Mouse (Mus musculus): ENCODE results near the gene Rtf2. TPM values are rescaled to one million over a fixed set of nuclear protein-coding genes. Genes with fewer than 3 reads are reported as not detected.

Gene Rtf2
- polyA plus RNA-seq, 1 experiment from 2014 or later = 85.3 TPM

DNA sequence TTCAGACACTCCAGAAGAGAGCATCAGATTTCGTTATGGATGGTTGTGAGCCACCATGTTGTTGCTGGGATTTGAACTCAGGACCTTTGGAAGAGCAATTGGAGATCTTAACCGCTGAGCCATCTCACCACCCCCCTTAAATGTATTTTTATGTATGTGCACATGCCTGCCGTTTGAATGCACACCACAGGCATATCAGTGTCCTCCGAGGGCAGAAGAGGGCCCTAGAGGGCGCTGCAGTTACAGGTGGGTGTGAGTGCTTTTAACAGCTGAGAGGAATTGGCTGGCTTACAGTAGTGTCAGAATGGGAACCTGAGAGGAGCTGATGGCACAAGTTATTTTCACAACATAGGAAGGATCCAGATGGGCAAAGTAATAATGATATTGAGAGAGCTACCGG is 34.6 kb downstream of the Rtf2 start:
- H3K27ac ChIP-seq (ENCODE audit: low read length) = no peak overlapping the region
- no peak for ATAC-seq (ENCODE audit: low FRiP score, low TSS enrichment)
- no peaks in the 10 kb centered on the region for H3K9me3 ChIP-seq (ENCODE audit: low read length)
- H3K27me3 ChIP-seq (ENCODE audit: insufficient read depth, low read length) = no peaks in the 10 kb centered on the region
- H3K4me2 ChIP-seq (replicated peaks; ENCODE audit: low read depth, low read length) = no peak overlapping the region
- H3K4me1 ChIP-seq (ENCODE audit: insufficient read depth, low read length) = peaks cover 15% of the 10 kb centered on the region; the same call in 1 of the 2 replicates
- no peak overlapping the region for H3K9ac ChIP-seq (replicated peaks; ENCODE audit: low read length)
- H3K4me3 ChIP-seq (ENCODE audit: low read length) = no peak overlapping the region
- no peaks in the 10 kb centered on the region for H3K36me3 ChIP-seq (ENCODE audit: insufficient read depth, low read length)
- WGBS = 34% methylated on average over 6 of the region's 6 CpGs

DNA sequence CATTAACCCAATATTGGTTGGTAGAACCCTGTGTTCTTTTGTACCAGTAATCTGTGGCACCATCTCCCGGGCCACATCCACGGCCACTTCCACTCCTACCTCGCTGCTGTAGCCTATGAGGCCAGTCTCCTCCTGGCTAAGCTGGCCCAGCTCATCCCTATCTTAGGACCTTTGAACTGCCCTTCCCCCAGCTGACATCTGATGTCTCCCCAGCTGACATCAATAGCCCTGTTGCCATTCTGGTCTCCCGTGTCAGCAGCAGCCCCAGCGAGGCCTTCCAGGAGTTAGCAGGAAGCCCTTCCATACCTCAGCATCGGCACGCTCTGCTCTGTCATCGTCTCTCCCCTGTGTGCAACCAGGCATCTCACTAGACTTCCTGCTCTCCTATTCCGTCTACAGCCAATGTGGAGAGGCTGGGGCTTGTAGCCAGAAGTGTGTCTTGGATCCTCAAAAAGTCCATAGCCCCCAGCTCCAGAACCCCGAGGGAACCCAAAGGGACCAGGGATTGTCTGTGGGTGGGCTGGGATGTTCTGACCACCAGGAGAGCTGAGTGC is 36.4 kb downstream of the Rtf2 start:
- Histone ChIP-seq H3K4me3 (ENCODE audit: low read length) (no peak overlapping the region), H3K27me3 (ENCODE audit: insufficient read depth, low read length) (no peaks in the 10 kb centered on the region), H3K9me3 (ENCODE audit: low read length) (no peaks in the 10 kb centered on the region), H3K9ac (replicated peaks; ENCODE audit: low read length) (no peak overlapping the region), H3K4me2 (replicated peaks; ENCODE audit: low read depth, low read length) (0 out of 2 replicates have a peak overlapping the region, but pooled peaks have one; percentile 8), H3K36me3 (ENCODE audit: insufficient read depth, low read length) (no peaks in the 10 kb centered on the region), H3K27ac (ENCODE audit: low read length) (no peak overlapping the region), H3K4me1 (ENCODE audit: insufficient read depth, low read length) (peaks cover 15% of the 10 kb centered on the region; the same call in 1 of the 2 replicates)
- peak; percentile 52; the same call in 1 of the 2 replicates for ATAC-seq (ENCODE audit: low FRiP score, low TSS enrichment)
- 19% methylated on average over 10 of the region's 10 CpGs for WGBS

DNA sequence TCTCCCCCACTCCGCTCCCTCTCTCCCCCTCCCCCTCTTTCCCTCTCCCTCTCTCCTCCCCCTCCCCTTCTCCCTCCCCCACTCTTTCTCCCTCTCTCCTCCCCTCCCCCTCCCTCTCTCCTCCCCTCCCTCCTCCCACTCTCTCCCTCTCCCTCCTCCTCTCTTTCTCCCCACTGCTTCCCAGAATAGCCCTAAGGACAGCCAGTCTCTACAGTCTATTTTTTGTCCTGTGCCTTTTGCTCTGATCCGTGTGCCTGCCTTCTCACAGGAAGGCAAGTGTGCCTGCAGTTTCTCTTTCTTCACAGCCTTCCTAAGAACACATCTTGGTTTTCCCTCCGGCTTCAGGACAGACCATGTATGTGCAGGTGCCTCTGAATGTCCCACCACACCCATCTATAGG is 37.0 kb downstream of the Rtf2 start:
- no peak overlapping the region for H3K27ac ChIP-seq (ENCODE audit: low read length)
- no peak overlapping the region for H3K9ac ChIP-seq (replicated peaks; ENCODE audit: low read length)
- ATAC-seq (ENCODE audit: low FRiP score, low TSS enrichment) = no peak
- H3K4me2 ChIP-seq (replicated peaks; ENCODE audit: low read depth, low read length) = no peak overlapping the region
- H3K27me3 ChIP-seq (ENCODE audit: insufficient read depth, low read length) = no peaks in the 10 kb centered on the region
- no peaks in the 10 kb centered on the region for H3K9me3 ChIP-seq (ENCODE audit: low read length)
- peaks cover 15% of the 10 kb centered on the region; the same call in 1 of the 2 replicates for H3K4me1 ChIP-seq (ENCODE audit: insufficient read depth, low read length)
- H3K36me3 ChIP-seq (ENCODE audit: insufficient read depth, low read length) = no peaks in the 10 kb centered on the region
- 40% methylated on average over 3 of the region's 3 CpGs for WGBS
- H3K4me3 ChIP-seq (ENCODE audit: low read length) = no peak overlapping the region

DNA sequence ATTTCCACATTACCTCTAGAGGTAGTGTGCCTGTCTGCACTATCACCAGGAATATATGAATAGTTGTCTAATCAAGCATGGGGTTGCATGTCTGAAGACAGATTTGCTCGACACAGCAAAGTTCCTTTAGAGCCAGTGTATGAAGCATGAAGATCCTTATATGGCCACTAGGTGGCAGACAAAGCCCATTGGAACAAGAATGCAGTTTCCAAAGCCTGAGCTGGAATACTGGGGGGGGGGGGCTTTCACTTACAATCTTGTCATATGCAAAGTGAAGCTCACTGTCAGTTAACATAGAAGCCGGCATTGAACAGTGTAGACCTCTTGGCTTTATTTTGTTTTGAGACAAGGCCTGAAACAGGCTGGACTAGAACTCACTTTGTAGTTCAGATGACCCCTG is 37.5 kb downstream of the Rtf2 start:
- no peak for ATAC-seq (ENCODE audit: low FRiP score, low TSS enrichment)
- H3K4me3 ChIP-seq (ENCODE audit: low read length) = no peak overlapping the region
- no peak overlapping the region for H3K9ac ChIP-seq (replicated peaks; ENCODE audit: low read length)
- peaks cover 15% of the 10 kb centered on the region; the same call in 1 of the 2 replicates for H3K4me1 ChIP-seq (ENCODE audit: insufficient read depth, low read length)
- H3K27me3 ChIP-seq (ENCODE audit: insufficient read depth, low read length) = no peaks in the 10 kb centered on the region
- WGBS = 0% methylated on average over 2 of the region's 2 CpGs
- no peaks in the 10 kb centered on the region for H3K9me3 ChIP-seq (ENCODE audit: low read length)
- H3K27ac ChIP-seq (ENCODE audit: low read length) = no peak overlapping the region
- H3K36me3 ChIP-seq (ENCODE audit: insufficient read depth, low read length) = no peaks in the 10 kb centered on the region
- no peak overlapping the region for H3K4me2 ChIP-seq (replicated peaks; ENCODE audit: low read depth, low read length)

DNA sequence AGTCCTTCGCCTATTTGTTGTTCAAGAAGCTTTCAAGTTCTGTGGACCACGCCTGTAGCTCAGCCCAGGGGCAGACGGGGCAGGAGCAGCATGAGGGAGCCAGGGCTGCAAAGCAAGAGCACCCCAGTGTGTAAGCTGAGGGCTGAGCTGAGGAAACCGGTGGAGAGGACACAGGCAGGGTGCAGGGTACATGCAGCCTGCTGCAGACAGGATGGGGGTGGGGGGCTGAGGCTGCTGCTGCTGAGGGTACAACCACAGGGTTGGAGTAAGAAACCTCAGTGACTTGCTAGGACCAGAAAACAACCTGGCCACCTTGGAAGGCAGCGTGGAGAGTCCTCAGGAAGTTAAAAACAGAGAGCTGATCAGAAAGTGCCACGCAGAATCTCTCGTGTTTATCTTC is 39.9 kb downstream of the Rtf2 start:
- no peak for ATAC-seq (ENCODE audit: low FRiP score, low TSS enrichment)
- Histone ChIP-seq H3K4me3 (ENCODE audit: low read length) (no peak overlapping the region), H3K4me1 (ENCODE audit: insufficient read depth, low read length) (peaks cover 13% of the 10 kb centered on the region; the same call in 1 of the 2 replicates), H3K9ac (replicated peaks; ENCODE audit: low read length) (no peak overlapping the region), H3K27ac (ENCODE audit: low read length) (no peak overlapping the region), H3K4me2 (replicated peaks; ENCODE audit: low read depth, low read length) (no peak overlapping the region), H3K9me3 (ENCODE audit: low read length) (no peaks in the 10 kb centered on the region), H3K36me3 (ENCODE audit: insufficient read depth, low read length) (no peaks in the 10 kb centered on the region), H3K27me3 (ENCODE audit: insufficient read depth, low read length) (no peaks in the 10 kb centered on the region)
- 73% methylated on average over 7 of the region's 7 CpGs for WGBS

DNA sequence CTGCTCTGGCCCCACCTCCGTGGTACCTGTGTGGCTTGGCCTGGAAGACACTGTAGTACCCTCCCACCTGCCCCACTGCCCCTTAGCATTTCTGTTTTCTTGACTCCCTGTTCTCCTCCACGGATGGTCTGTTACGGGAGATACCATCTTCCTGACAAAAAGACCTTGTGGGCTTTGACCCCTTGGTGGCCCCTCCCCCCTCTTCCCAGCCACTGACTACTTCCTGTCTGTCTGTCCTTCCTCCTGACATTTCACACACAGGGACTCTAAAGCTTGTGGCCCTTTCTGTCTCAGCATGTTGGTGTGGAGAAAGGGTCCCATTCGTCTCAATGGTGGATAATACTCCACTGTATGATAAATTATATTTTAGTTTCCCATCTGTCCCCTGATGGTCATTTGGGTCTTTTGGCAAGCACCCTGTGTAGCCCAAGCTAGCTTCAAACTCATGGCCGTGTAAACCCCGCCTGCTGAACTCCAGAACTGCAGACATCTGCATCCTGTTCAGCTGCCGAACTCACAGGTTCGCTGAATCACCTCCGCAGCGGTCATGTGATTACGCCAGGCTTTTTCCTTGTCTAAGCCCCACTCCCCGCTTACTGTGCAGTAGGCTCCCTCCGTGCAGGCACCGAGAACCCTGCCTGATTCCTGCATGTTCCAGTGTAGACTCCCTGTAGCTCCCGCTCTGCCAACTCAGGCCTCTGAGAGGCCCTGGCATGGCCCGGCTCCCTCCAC is 41.5 kb downstream of the Rtf2 start:
- Histone ChIP-seq H3K4me2 (replicated peaks; ENCODE audit: low read depth, low read length) (no peak overlapping the region), H3K27ac (ENCODE audit: low read length) (no peak overlapping the region), H3K4me1 (ENCODE audit: insufficient read depth, low read length) (peaks cover 10% of the 10 kb centered on the region; the same call in 1 of the 2 replicates), H3K9me3 (ENCODE audit: low read length) (no peaks in the 10 kb centered on the region), H3K27me3 (ENCODE audit: insufficient read depth, low read length) (no peaks in the 10 kb centered on the region), H3K9ac (replicated peaks; ENCODE audit: low read length) (no peak overlapping the region), H3K36me3 (ENCODE audit: insufficient read depth, low read length) (no peaks in the 10 kb centered on the region), H3K4me3 (ENCODE audit: low read length) (no peak overlapping the region)
- WGBS = 69% methylated on average over 16 of the region's 16 CpGs
- no peak for ATAC-seq (ENCODE audit: low FRiP score, low TSS enrichment)

DNA sequence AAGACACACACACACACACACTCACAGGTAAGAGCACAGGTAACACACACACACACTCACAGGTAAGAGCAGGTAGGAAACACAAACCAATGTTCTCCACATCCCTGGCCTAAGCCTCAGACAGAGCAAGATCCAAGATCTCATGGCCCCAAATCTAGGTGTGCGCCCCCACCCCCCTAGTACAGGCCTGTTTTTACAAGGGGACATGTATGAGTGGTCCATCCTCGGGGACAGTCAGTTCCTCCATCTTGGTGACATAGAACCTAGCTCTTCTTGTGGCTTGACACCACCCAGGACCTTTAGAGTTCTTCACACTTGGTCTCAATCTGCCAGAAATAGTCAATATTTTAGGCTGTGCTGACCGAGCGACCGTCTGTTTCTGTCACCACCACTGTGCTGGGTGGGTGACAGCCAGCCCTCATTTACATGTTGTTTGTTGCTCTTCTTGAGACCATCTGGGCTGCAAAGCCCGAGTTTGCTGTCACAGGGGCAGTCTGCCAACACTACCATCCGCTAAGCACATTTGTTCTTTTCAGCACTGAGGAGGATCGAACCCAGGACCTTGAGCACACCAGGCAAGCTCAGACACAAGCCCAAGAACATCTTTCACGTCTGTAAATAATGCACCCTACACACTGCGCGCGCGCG is 43.5 kb downstream of the Rtf2 start:
- no peak overlapping the region for H3K4me2 ChIP-seq (replicated peaks; ENCODE audit: low read depth, low read length)
- H3K9me3 ChIP-seq (ENCODE audit: low read length) = no peaks in the 10 kb centered on the region
- 85% methylated on average over 14 of the region's 14 CpGs for WGBS
- H3K36me3 ChIP-seq (ENCODE audit: insufficient read depth, low read length) = no peaks in the 10 kb centered on the region
- no peak overlapping the region for H3K27ac ChIP-seq (ENCODE audit: low read length)
- ATAC-seq (ENCODE audit: low FRiP score, low TSS enrichment) = no peak
- no peaks in the 10 kb centered on the region for H3K27me3 ChIP-seq (ENCODE audit: insufficient read depth, low read length)
- 0 out of 2 replicates have a peak, but pooled peaks cover 4% of the 10 kb centered on the region for H3K4me1 ChIP-seq (ENCODE audit: insufficient read depth, low read length)
- no peak overlapping the region for H3K4me3 ChIP-seq (ENCODE audit: low read length)
- no peak overlapping the region for H3K9ac ChIP-seq (replicated peaks; ENCODE audit: low read length)

DNA sequence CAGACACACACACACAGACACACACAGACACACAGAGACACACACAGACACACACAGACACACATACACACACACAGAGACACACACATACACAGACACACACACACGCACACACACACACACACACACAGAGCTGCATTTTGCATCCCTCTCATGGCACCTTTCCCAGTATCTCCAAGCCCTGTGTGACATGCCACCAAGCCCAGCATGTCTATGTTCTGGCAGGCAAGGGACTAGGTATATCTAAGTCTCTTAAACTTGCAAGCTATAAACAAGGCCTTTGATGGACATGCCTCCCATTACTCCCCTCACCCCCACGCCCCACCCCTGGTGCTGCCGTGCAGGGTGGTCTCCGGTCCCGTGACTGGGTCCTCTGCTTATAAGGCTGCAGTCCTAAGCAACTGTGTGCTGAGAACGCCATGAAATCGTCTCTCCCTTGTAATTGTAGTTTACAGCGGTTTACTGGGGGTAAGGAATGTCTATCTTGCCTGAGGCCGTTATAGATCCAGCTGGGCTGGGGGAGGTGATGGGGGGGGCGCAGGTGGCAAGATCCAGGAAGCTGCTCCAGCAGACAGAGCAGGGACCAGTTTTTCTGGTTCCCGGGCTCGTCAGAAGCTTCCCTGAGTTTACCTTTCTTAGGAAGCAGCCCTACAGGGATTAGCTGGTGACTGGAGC is 44.5 kb downstream of the Rtf2 start:
- Histone ChIP-seq H3K36me3 (ENCODE audit: insufficient read depth, low read length) (no peaks in the 10 kb centered on the region), H3K4me3 (ENCODE audit: low read length) (no peak overlapping the region), H3K4me1 (ENCODE audit: insufficient read depth, low read length) (0 out of 2 replicates have a peak, but pooled peaks cover 4% of the 10 kb centered on the region), H3K27me3 (ENCODE audit: insufficient read depth, low read length) (no peaks in the 10 kb centered on the region), H3K9ac (replicated peaks; ENCODE audit: low read length) (no peak overlapping the region), H3K4me2 (replicated peaks; ENCODE audit: low read depth, low read length) (no peak overlapping the region), H3K27ac (ENCODE audit: low read length) (no peak overlapping the region), H3K9me3 (ENCODE audit: low read length) (no peaks in the 10 kb centered on the region)
- ATAC-seq (ENCODE audit: low FRiP score, low TSS enrichment) = no peak
- 18% methylated on average over 12 of the region's 12 CpGs for WGBS

DNA sequence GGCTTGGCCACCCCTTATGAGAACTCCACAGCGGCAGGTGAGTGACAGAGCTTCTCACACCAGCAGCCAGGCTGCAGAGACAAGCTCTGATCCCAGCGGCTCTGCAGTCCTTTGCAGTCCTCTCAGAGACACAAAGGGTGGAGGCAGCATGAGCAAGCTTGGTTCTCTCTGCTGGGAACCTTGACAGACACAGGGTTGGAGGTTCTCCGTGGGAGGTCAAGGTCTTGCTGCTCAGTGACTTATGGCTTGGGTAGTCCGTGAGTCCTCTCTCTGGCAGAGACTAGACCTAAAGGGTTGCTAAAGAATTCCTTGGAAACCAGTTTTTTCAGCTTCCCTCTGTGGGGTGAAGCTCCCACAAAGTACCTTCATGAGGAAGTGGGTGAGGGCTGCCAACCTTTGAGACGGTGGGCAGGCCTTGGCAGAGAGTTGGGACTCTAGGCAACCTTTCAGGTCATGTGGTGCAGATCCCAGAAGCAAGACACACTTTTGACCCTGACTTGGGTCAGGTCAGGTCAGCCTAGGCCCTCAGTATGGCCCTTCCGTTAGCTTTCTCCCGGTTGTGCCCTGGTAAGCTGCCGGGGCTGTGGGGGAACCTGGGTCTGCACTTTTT is 56.5 kb downstream of the Rtf2 start:
- no peaks in the 10 kb centered on the region for H3K9me3 ChIP-seq (ENCODE audit: low read length)
- WGBS = 67% methylated on average over 8 of the region's 8 CpGs
- no peak overlapping the region for H3K27ac ChIP-seq (ENCODE audit: low read length)
- no peak overlapping the region for H3K9ac ChIP-seq (replicated peaks; ENCODE audit: low read length)
- H3K4me3 ChIP-seq (ENCODE audit: low read length) = no peak overlapping the region
- no peaks in the 10 kb centered on the region for H3K27me3 ChIP-seq (ENCODE audit: insufficient read depth, low read length)
- no peaks in the 10 kb centered on the region for H3K4me1 ChIP-seq (ENCODE audit: insufficient read depth, low read length)
- H3K4me2 ChIP-seq (replicated peaks; ENCODE audit: low read depth, low read length) = no peak overlapping the region
- ATAC-seq (ENCODE audit: low FRiP score, low TSS enrichment) = no peak
- no peaks in the 10 kb centered on the region for H3K36me3 ChIP-seq (ENCODE audit: insufficient read depth, low read length)
